Mouse (Mus musculus): ENCODE measurements around the gene Psmd11. TPM values are rescaled to one million over a fixed set of nuclear protein-coding genes. Genes with fewer than 3 reads are reported as not detected.

Psmd11 gene
- total and polyA plus RNA-seq, 3 experiments = 50.1 to 186 (median 109) TPM

GRCm38 (mm10) chr11:80504519-80505385 is 76.3 kb downstream of the Psmd11 start:
- Histone ChIP-seq H3K4me1 (ENCODE audit: insufficient read depth, low read depth, low read length) (no peaks in the 10 kb centered on the region), H3K9me3 (replicated peaks) (no peaks in the 10 kb centered on the region), H3K36me3 (replicated peaks) (no peaks in the 10 kb centered on the region), H3K27me3 (ENCODE audit: insufficient read depth, low read length) (peaks cover 3% of the 10 kb centered on the region; the same call in 1 of the 2 replicates), H3K4me3 (ENCODE audit: low read depth, low read length) (no peak overlapping the region)
- TF ChIP-seq CTCF (IDR thresholded peaks at IDR 0.05; ENCODE audit: low read depth, low read length) (no peak), GATA1 (IDR thresholded peaks at IDR 0.05; ENCODE audit: borderline replicate concordance, low read length) (no peak), POLR2AphosphoS5 (IDR thresholded peaks at IDR 0.05; ENCODE audit: insufficient replicate concordance, low read depth, low read length) (no peak), GATA2 (IDR thresholded peaks at IDR 0.05; ENCODE audit: borderline replicate concordance, low read depth, low read length) (no peak), TAL1 (conservative IDR thresholded peaks at IDR 0.05; ENCODE audit: low read depth, low read length) (no peak)
- no peak for ATAC-seq (ENCODE audit: extremely low read depth, insufficient number of reproducible peaks, low FRiP score, poor library complexity, severe bottlenecking)
- DNase-seq (ENCODE audit: low spot score) = no peak

GRCm38 (mm10) chr11:80505581-80505980 is 77.2 kb downstream of the Psmd11 start:
- peaks cover 3% of the 10 kb centered on the region; the same call in 1 of the 2 replicates for H3K27me3 ChIP-seq (ENCODE audit: insufficient read depth, low read length)

GRCm38 (mm10) chr11:80506483-80506882 is 78.1 kb downstream of the Psmd11 start:
- no peaks in the 10 kb centered on the region for H3K4me1 ChIP-seq (ENCODE audit: insufficient read depth, low read depth, low read length)
- TF ChIP-seq GATA2 (IDR thresholded peaks at IDR 0.05; ENCODE audit: borderline replicate concordance, low read depth, low read length) (no peak), CTCF (IDR thresholded peaks at IDR 0.05; ENCODE audit: low read depth, low read length) (no peak), GATA1 (IDR thresholded peaks at IDR 0.05; ENCODE audit: borderline replicate concordance, low read length) (no peak), TAL1 (conservative IDR thresholded peaks at IDR 0.05; ENCODE audit: low read depth, low read length) (no peak), POLR2AphosphoS5 (IDR thresholded peaks at IDR 0.05; ENCODE audit: insufficient replicate concordance, low read depth, low read length) (no peak)
- ATAC-seq (ENCODE audit: extremely low read depth, insufficient number of reproducible peaks, low FRiP score, poor library complexity, severe bottlenecking) = no peak
- no peaks in the 10 kb centered on the region for H3K36me3 ChIP-seq (replicated peaks)
- peaks cover 6% of the 10 kb centered on the region for H3K27me3 ChIP-seq (ENCODE audit: insufficient read depth, low read length)
- DNase-seq (ENCODE audit: low spot score) = no peak
- no peak overlapping the region for H3K4me3 ChIP-seq (ENCODE audit: low read depth, low read length)
- no peaks in the 10 kb centered on the region for H3K9me3 ChIP-seq (replicated peaks)

More at GRCm38 (mm10) chr11:80505581-80505980, 77.2 kb downstream of the Psmd11 start:
- Histone ChIP-seq H3K4me1 (ENCODE audit: insufficient read depth, low read depth, low read length) (no peaks in the 10 kb centered on the region), H3K4me3 (ENCODE audit: low read depth, low read length) (no peak overlapping the region), H3K36me3 (replicated peaks) (no peaks in the 10 kb centered on the region), H3K9me3 (replicated peaks) (no peaks in the 10 kb centered on the region)
- no peak for DNase-seq (ENCODE audit: low spot score)
- ATAC-seq (ENCODE audit: extremely low read depth, insufficient number of reproducible peaks, low FRiP score, poor library complexity, severe bottlenecking) = no peak
- TF ChIP-seq GATA1 (IDR thresholded peaks at IDR 0.05; ENCODE audit: borderline replicate concordance, low read length) (no peak), POLR2AphosphoS5 (IDR thresholded peaks at IDR 0.05; ENCODE audit: insufficient replicate concordance, low read depth, low read length) (no peak), TAL1 (conservative IDR thresholded peaks at IDR 0.05; ENCODE audit: low read depth, low read length) (no peak)

GRCm38 (mm10) chr11:80507791-80508190 is 79.4 kb downstream of the Psmd11 start:
- Histone ChIP-seq H3K36me3 (replicated peaks) (no peaks in the 10 kb centered on the region), H3K4me1 (ENCODE audit: insufficient read depth, low read depth, low read length) (no peaks in the 10 kb centered on the region), H3K27me3 (ENCODE audit: insufficient read depth, low read length) (peaks cover 8% of the 10 kb centered on the region), H3K4me3 (ENCODE audit: low read depth, low read length) (no peak overlapping the region), H3K9me3 (replicated peaks) (no peaks in the 10 kb centered on the region)
- no peak for ATAC-seq (ENCODE audit: extremely low read depth, insufficient number of reproducible peaks, low FRiP score, poor library complexity, severe bottlenecking)
- no peak for DNase-seq (ENCODE audit: low spot score)
- TF ChIP-seq TAL1 (conservative IDR thresholded peaks at IDR 0.05; ENCODE audit: low read depth, low read length) (no peak), GATA1 (IDR thresholded peaks at IDR 0.05; ENCODE audit: borderline replicate concordance, low read length) (no peak), GATA2 (IDR thresholded peaks at IDR 0.05; ENCODE audit: borderline replicate concordance, low read depth, low read length) (no peak), POLR2AphosphoS5 (IDR thresholded peaks at IDR 0.05; ENCODE audit: insufficient replicate concordance, low read depth, low read length) (no peak), CTCF (IDR thresholded peaks at IDR 0.05; ENCODE audit: low read depth, low read length) (no peak)

- ATAC-seq (ENCODE audit: extremely low read depth, insufficient number of reproducible peaks, low FRiP score, poor library complexity, severe bottlenecking) = no peak
- TF ChIP-seq GATA2 (IDR thresholded peaks at IDR 0.05; ENCODE audit: borderline replicate concordance, low read depth, low read length) = no peak
- TF ChIP-seq CTCF (IDR thresholded peaks at IDR 0.05; ENCODE audit: low read depth, low read length) = no peak
- no peak for TF ChIP-seq POLR2AphosphoS5 (IDR thresholded peaks at IDR 0.05; ENCODE audit: insufficient replicate concordance, low read depth, low read length)
- TF ChIP-seq GATA1 (IDR thresholded peaks at IDR 0.05; ENCODE audit: borderline replicate concordance, low read length) = no peak
- no peak for TF ChIP-seq TAL1 (conservative IDR thresholded peaks at IDR 0.05; ENCODE audit: low read depth, low read length)
- Histone ChIP-seq H3K9me3 (replicated peaks) (no peaks in the 10 kb centered on the region), H3K4me3 (ENCODE audit: low read depth, low read length) (no peak overlapping the region), H3K27me3 (ENCODE audit: insufficient read depth, low read length) (peaks cover 8% of the 10 kb centered on the region), H3K36me3 (replicated peaks) (no peaks in the 10 kb centered on the region), H3K4me1 (ENCODE audit: insufficient read depth, low read depth, low read length) (no peaks in the 10 kb centered on the region)
- DNase-seq (ENCODE audit: low spot score) = no peak
Observed at GRCm38 (mm10) chr11:80508361-80509175, 80.2 kb downstream of the Psmd11 start.

GRCm38 (mm10) chr11:80509176-80509506 is 80.7 kb downstream of the Psmd11 start:
- Histone ChIP-seq H3K4me3 (ENCODE audit: low read depth, low read length) (no peak overlapping the region), H3K4me1 (ENCODE audit: insufficient read depth, low read depth, low read length) (no peaks in the 10 kb centered on the region), H3K9me3 (replicated peaks) (no peaks in the 10 kb centered on the region), H3K27me3 (ENCODE audit: insufficient read depth, low read length) (peaks cover 5% of the 10 kb centered on the region), H3K36me3 (replicated peaks) (no peaks in the 10 kb centered on the region)
- DNase-seq (ENCODE audit: low spot score) = no peak
- ATAC-seq (ENCODE audit: extremely low read depth, insufficient number of reproducible peaks, low FRiP score, poor library complexity, severe bottlenecking) = no peak
- no peak for TF ChIP-seq GATA1 (IDR thresholded peaks at IDR 0.05; ENCODE audit: borderline replicate concordance, low read length)
- no peak for TF ChIP-seq CTCF (IDR thresholded peaks at IDR 0.05; ENCODE audit: low read depth, low read length)
- no peak for TF ChIP-seq TAL1 (conservative IDR thresholded peaks at IDR 0.05; ENCODE audit: low read depth, low read length)
- TF ChIP-seq POLR2AphosphoS5 (IDR thresholded peaks at IDR 0.05; ENCODE audit: insufficient replicate concordance, low read depth, low read length) = no peak
- no peak for TF ChIP-seq GATA2 (IDR thresholded peaks at IDR 0.05; ENCODE audit: borderline replicate concordance, low read depth, low read length)

Measured in G1E (cell line).